Comparison of ENCODE assay signal across 8 mouse cellular contexts in the genomic region with DNA sequence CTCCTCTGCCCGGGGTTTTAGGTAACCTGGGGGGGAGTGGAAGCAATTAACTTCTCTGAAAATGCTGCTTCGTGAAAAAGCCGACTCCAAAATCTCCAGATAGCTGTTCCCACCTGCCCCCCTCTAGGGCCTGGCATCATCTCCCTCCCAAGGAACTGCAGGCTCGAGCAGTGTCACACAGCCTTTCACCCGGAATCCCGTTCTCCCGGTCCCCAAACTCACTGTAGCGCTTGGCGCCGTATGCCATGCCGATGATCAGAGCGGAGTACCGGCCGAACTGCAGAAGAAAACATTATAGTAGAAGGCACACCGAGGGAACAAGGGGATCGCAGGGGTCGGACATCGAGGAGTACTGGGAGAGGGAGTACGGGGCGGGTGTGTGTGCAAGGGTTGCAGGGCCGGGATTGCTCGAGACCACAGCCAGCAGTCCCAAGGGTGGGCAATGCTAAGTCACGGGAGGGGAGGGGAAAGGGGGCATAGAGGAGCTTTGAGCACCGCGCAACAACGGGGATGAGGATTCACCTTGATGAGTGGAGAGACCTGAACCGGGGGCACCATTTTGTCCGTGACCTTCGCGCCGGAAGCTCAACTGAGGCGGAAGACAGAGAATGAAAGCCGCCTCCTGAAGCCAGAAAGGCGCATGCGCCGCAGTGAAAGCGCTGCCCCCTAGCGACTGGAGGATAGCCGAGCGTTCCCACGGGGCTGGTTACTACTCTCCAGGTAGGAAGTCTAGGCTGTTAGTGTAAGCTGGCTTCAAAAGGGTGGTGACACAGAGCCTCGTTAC. TPM values are rescaled to one million over a fixed set of nuclear protein-coding genes. Genes with fewer than 3 reads are reported as not detected.
DNase-seq lines count a peak whose midpoint lies in the region; ATAC-seq and TF ChIP-seq lines count a peak whose summit lies in the region.

A gene (minus strand): TSS at position 645 of the 784 bp plus-strand sequence.

- H3K4me2 ChIP-seq in embryonic facial prominence, embryonic 15.5 days (replicated peaks), result peak within 1 kb of the TSS; percentile 63
- peak within 1 kb of the TSS; percentile 67 for H3K4me2 ChIP-seq in kidney, embryonic 14.5 days (replicated peaks; ENCODE audit: low read depth, low read length)
- peak within 1 kb of the TSS; percentile 75 for H3K4me2 ChIP-seq in limb, embryonic 15.5 days

- ATAC-seq in embryonic facial prominence, embryonic 15.5 days (ENCODE audit: insufficient number of reproducible peaks, low FRiP score, low TSS enrichment, low read depth), result peak; percentile 72
- peak; percentile 93 for ATAC-seq in kidney, embryonic 14.5 days (ENCODE audit: low FRiP score, low TSS enrichment)
- ATAC-seq in limb, embryonic 15.5 days (ENCODE audit: insufficient number of reproducible peaks, low FRiP score, low TSS enrichment, low read depth), result peak; percentile 50

- H3K27me3 ChIP-seq in embryonic facial prominence, embryonic 15.5 days, result no peaks in the 10 kb centered on the region
- no peaks in the 10 kb centered on the region for H3K27me3 ChIP-seq in kidney, embryonic 14.5 days (ENCODE audit: control insufficient read depth, insufficient read depth, low read length)
- H3K27me3 ChIP-seq in limb, embryonic 15.5 days, result peaks cover 12% of the 10 kb centered on the region; the same call in 1 of the 2 replicates

- H3K36me3 ChIP-seq in embryonic facial prominence, embryonic 15.5 days, result peaks cover 29% of the 10 kb centered on the region
- H3K36me3 ChIP-seq in kidney, embryonic 14.5 days (ENCODE audit: control insufficient read depth, insufficient read depth, low read length), result peaks cover 32% of the 10 kb centered on the region
- H3K36me3 ChIP-seq in limb, embryonic 15.5 days, result peaks cover 32% of the 10 kb centered on the region

- H3K9me3 ChIP-seq in embryonic facial prominence, embryonic 15.5 days (replicated peaks), result no peaks in the 10 kb centered on the region
- H3K9me3 ChIP-seq in kidney, embryonic 14.5 days (ENCODE audit: control insufficient read depth, low read length), result no peaks in the 10 kb centered on the region
- H3K9me3 ChIP-seq in limb, embryonic 15.5 days, result no peaks in the 10 kb centered on the region

- H3K4me3 ChIP-seq in bone marrow, adult 2 months (replicated peaks; ENCODE audit: control insufficient read depth, low read depth, low read length), result peak within 1 kb of the TSS; percentile 87
- peak within 1 kb of the TSS; percentile 77 for H3K4me3 ChIP-seq in embryonic facial prominence, embryonic 15.5 days (replicated peaks)
- peak within 1 kb of the TSS; percentile 80 for H3K4me3 ChIP-seq in kidney, embryonic 14.5 days (ENCODE audit: low read length)
- peak within 1 kb of the TSS; percentile 81 for H3K4me3 ChIP-seq in limb, embryonic 15.5 days

- H3K9ac ChIP-seq in embryonic facial prominence, embryonic 15.5 days, result peak within 1 kb of the TSS; percentile 78
- peak within 1 kb of the TSS; percentile 84 for H3K9ac ChIP-seq in kidney, embryonic 14.5 days (ENCODE audit: low read depth, low read length)
- peak within 1 kb of the TSS; percentile 87 for H3K9ac ChIP-seq in limb, embryonic 15.5 days

- peak; percentile 90 for DNase-seq in 416B (ENCODE audit: low read depth)
- peak; percentile 90 to 94 for DNase-seq in heart, adult 9 months (ENCODE audit: low spot score in 2 of 2)
- peak; percentile 85 to 87 for DNase-seq in monocyte, adult 2 months (ENCODE audit: low read depth in 1 of 2, low spot score in 2 of 2)
- peak; percentile 91 to 93 for DNase-seq in spleen, postnatal 36 days (ENCODE audit: low spot score in 2 of 2)

- peaks cover 2% of the 10 kb centered on the region for H3K4me1 ChIP-seq in bone marrow, adult 2 months (ENCODE audit: control insufficient read depth, insufficient read depth, low read length)
- peaks cover 16% of the 10 kb centered on the region for H3K4me1 ChIP-seq in embryonic facial prominence, embryonic 15.5 days
- peaks cover 7% of the 10 kb centered on the region for H3K4me1 ChIP-seq in kidney, embryonic 14.5 days (ENCODE audit: control insufficient read depth, insufficient read depth, low read length)
- peaks cover 17% of the 10 kb centered on the region for H3K4me1 ChIP-seq in limb, embryonic 15.5 days

- peak; percentile 53; the same call in 1 of the 2 replicates for TF ChIP-seq POLR2A in bone marrow, adult 2 months (IDR thresholded peaks at IDR 0.05; ENCODE audit: borderline replicate concordance, control insufficient read depth, low read depth, low read length)

- 1% methylated on average over 42 of the region's 42 CpGs for WGBS in bone marrow, adult 2 months
- WGBS in embryonic facial prominence, embryonic 15.5 days, result under 1% methylated on average over 42 of the region's 42 CpGs
- 1% methylated on average over 42 of the region's 42 CpGs for WGBS in kidney, embryonic 14.5 days
- WGBS in limb, embryonic 15.5 days, result under 1% methylated on average over 42 of the region's 42 CpGs

- 0 out of 2 replicates have a peak within 1 kb of the TSS, but pooled peaks have one; percentile 1 for H3K27ac ChIP-seq in bone marrow, adult 2 months (ENCODE audit: control insufficient read depth, insufficient read depth, low read depth, low read length, poor library complexity)
- H3K27ac ChIP-seq in embryonic facial prominence, embryonic 15.5 days (replicated peaks), result no peak within 1 kb of the TSS
- H3K27ac ChIP-seq in kidney, embryonic 14.5 days (ENCODE audit: low read depth, low read length), result 0 out of 2 replicates have a peak within 1 kb of the TSS, but pooled peaks have one; percentile 15
- H3K27ac ChIP-seq in limb, embryonic 15.5 days, result 0 out of 2 replicates have a peak within 1 kb of the TSS, but pooled peaks have one; percentile 11

- peak; percentile 84 for TF ChIP-seq CTCF in bone marrow, adult 2 months (IDR thresholded peaks at IDR 0.05; ENCODE audit: control insufficient read depth, insufficient read depth, low read length)

RNA-seq across cellular contexts. Expression of the gene that starts here (rescaled TPM):
- polyA plus RNA-seq in bone marrow, adult 2 months (2011; ENCODE audit: insufficient read depth, insufficient read length, low replicate concordance, missing spikeins), result 313 and 485 TPM in 2 replicates
- polyA plus RNA-seq in embryonic facial prominence, embryonic 15.5 days (2015; fragmentation: Nextera tagmentation; extraction: Ambion mirVana), result 360 and 374 TPM in 2 replicates
- 398 and 564 TPM in 2 replicates for polyA plus RNA-seq in kidney, embryonic 14.5 days (2014; fragmentation: Nextera tagmentation; extraction: Ambion mirVana)
- polyA plus RNA-seq in limb, embryonic 15.5 days (2015; fragmentation: Nextera tagmentation; extraction: Ambion mirVana), result 337 and 365 TPM in 2 replicates
